11 mouse cellular contexts compared by ENCODE assay signal in genomic region chr19:22939836-22940235, GRCm38 (mm10).
A peak's percentile ranks its signal among the peaks of the same experiment; 100 is the strongest.
DNase-seq lines count a peak whose midpoint lies in the region; ATAC-seq and TF ChIP-seq lines count a peak whose summit lies in the region.
"Had no signal": no experiment of that assay in that cellular context is flagged by ENCODE, and none has a peak within 500 bp of the region (broad histone marks: within the 10 kb centered on the region; RNA-seq: fewer than 3 reads in every experiment).

No protein-coding gene starts in this region.

- no peak for ATAC-seq in neural tube, embryonic 14.5 days (ENCODE audit: low read depth)
- peak; percentile 31 for ATAC-seq in forebrain, embryonic 16.5 days
- ATAC-seq in megakaryocyte, adult 5-6 weeks (ENCODE audit: poor library complexity, severe bottlenecking), result no peak
- no peak for ATAC-seq in granulocyte monocyte progenitor cell, adult 5-6 weeks (replicated peaks; ENCODE audit: poor library complexity, severe bottlenecking)
- ATAC-seq: CD4-positive, CD25-positive, alpha-beta regulatory T cell, adult 4 months had no signal

- H3K4me1 ChIP-seq in heart, adult 2 months (ENCODE audit: control insufficient read depth, insufficient read depth, low read length), result peaks cover 10% of the 10 kb centered on the region
- H3K4me1 ChIP-seq in neural tube, embryonic 14.5 days (ENCODE audit: control insufficient read depth, insufficient read depth, low read length), result peaks cover 4% of the 10 kb centered on the region; the same call in 1 of the 2 replicates
- H3K4me1 ChIP-seq in forebrain, embryonic 16.5 days (replicated peaks; ENCODE audit: control insufficient read depth, insufficient read depth, low read length), result peaks cover 21% of the 10 kb centered on the region

- H3K79me2 ChIP-seq in heart, adult 2 months (replicated peaks; ENCODE audit: control insufficient read depth, insufficient read depth, low read length), result no peaks in the 10 kb centered on the region

- peak overlapping the region; percentile 60 for H3K27ac ChIP-seq in heart, adult 2 months
- H3K27ac ChIP-seq in neural tube, embryonic 14.5 days (ENCODE audit: low read depth, low read length), result peak overlapping the region; percentile 16; the same call in 1 of the 2 replicates
- 0 out of 2 replicates have a peak overlapping the region, but pooled peaks have one; percentile 0 for H3K27ac ChIP-seq in forebrain, embryonic 16.5 days (ENCODE audit: low read length)
- H3K27ac ChIP-seq: heart, embryonic 13.5 days had no signal

- H3K4me2 ChIP-seq in neural tube, embryonic 14.5 days (ENCODE audit: low read depth, low read length), result no peak overlapping the region
- no peak overlapping the region for H3K4me2 ChIP-seq in forebrain, embryonic 16.5 days (ENCODE audit: low read length)
- H3K4me2 ChIP-seq: heart, embryonic 13.5 days had no signal

- intact Hi-C loops in heart, adult 2 months (cut with DNase I), result loop anchor here (1.0 to 5.0 kb wide), 4 partner anchors 23 to 286 kb away; partner anchors contain the start of gene Klf9
- intact Hi-C loops in heart, postnatal 14 days (cut with DNase I), result loop anchor here (1.0 to 10.0 kb wide), 5 partner anchors 67 to 1015 kb away; no protein-coding TSS in a partner anchor

- no peak overlapping the region for H3K4me3 ChIP-seq in heart, adult 2 months
- H3K4me3 ChIP-seq in neural tube, embryonic 14.5 days (ENCODE audit: low read depth, low read length), result no peak overlapping the region
- H3K4me3 ChIP-seq in forebrain, embryonic 16.5 days (replicated peaks; ENCODE audit: low read length), result no peak overlapping the region
- H3K4me3 ChIP-seq: heart, embryonic 13.5 days had no signal

- no peak for TF ChIP-seq CTCF in heart, adult 2 months (IDR thresholded peaks at IDR 0.05)

- TF ChIP-seq EP300 in heart, adult 2 months (IDR thresholded peaks at IDR 0.05; ENCODE audit: insufficient read depth, low read depth, low read length), result no peak

- no peak for TF ChIP-seq POLR2A in heart, adult 2 months (IDR thresholded peaks at IDR 0.05; ENCODE audit: insufficient read depth, low read depth, low read length)

- H3K9me3 ChIP-seq in neural tube, embryonic 14.5 days (ENCODE audit: control insufficient read depth, low read length), result no peaks in the 10 kb centered on the region
- no peaks in the 10 kb centered on the region for H3K9me3 ChIP-seq in forebrain, embryonic 16.5 days (ENCODE audit: control insufficient read depth, low read length)
- H3K9me3 ChIP-seq: heart, embryonic 13.5 days had no signal

- WGBS in heart, adult 2 months, result 51% methylated on average over 5 of the region's 5 CpGs
- 62% methylated on average over 5 of the region's 5 CpGs for WGBS in neural tube, embryonic 14.5 days
- WGBS in forebrain, embryonic 16.5 days, result 26% methylated on average over 5 of the region's 5 CpGs

- H3K9ac ChIP-seq in heart, adult 2 months (ENCODE audit: low read depth, low read length), result no peak overlapping the region
- H3K9ac ChIP-seq in neural tube, embryonic 14.5 days (replicated peaks; ENCODE audit: low read depth, low read length), result no peak overlapping the region
- no peak overlapping the region for H3K9ac ChIP-seq in forebrain, embryonic 16.5 days (replicated peaks; ENCODE audit: low read depth, low read length)
- H3K9ac ChIP-seq: heart, embryonic 13.5 days had no signal

- H3K27me3 ChIP-seq in heart, adult 2 months (ENCODE audit: control insufficient read depth, insufficient read depth, low read length), result no peaks in the 10 kb centered on the region
- H3K27me3 ChIP-seq in neural tube, embryonic 14.5 days (ENCODE audit: control insufficient read depth, insufficient read depth, low read length), result no peaks in the 10 kb centered on the region
- H3K27me3 ChIP-seq in forebrain, embryonic 16.5 days (replicated peaks; ENCODE audit: control insufficient read depth, insufficient read depth, low read length), result no peaks in the 10 kb centered on the region
- H3K27me3 ChIP-seq: heart, embryonic 13.5 days had no signal

- no peak for DNase-seq in heart, adult 2 months
- DNase-seq in heart, postnatal 14 days, result no peak
- DNase-seq in neural tube, embryonic 10.5 days (ENCODE audit: extremely low spot score, low spot score), result no peak
- DNase-seq in testis, postnatal 10 days (ENCODE audit: low spot score), result no peak
- DNase-seq: thymus, postnatal 4 days had no signal

- no peaks in the 10 kb centered on the region for H3K36me3 ChIP-seq in heart, adult 2 months (ENCODE audit: control insufficient read depth, insufficient read depth, low read length)
- no peaks in the 10 kb centered on the region for H3K36me3 ChIP-seq in neural tube, embryonic 14.5 days (ENCODE audit: control insufficient read depth, insufficient read depth, low read length)
- H3K36me3 ChIP-seq in forebrain, embryonic 16.5 days (ENCODE audit: control insufficient read depth, insufficient read depth), result no peaks in the 10 kb centered on the region
- H3K36me3 ChIP-seq: heart, embryonic 13.5 days had no signal

Comparison
In these comparisons a context has a peak if more than half of its experiments do, and no peak if none do; other contexts are left out.
1. H3K27ac ChIP-seq: peak in every context shown above with its lines; median percentile 60 in heart, adult 2 months; 16 in neural tube, embryonic 14.5 days; 0 in forebrain, embryonic 16.5 days.